Mouse (Mus musculus): ENCODE data around the gene Pth1r.

Pth1r gene

GRCm38 (mm10) chr9:110746961-110747360, at the start of gene Pth1r:
Gene Pth1r, minus strand, starts transcription at chr9:110747145.
- no peak for DNase-seq (ENCODE audit: low read depth, low spot score)

- no peak for DNase-seq (ENCODE audit: low read depth, low spot score)
Measured at GRCm38 (mm10) chr9:110790462-110790861, 43.5 kb upstream of the Pth1r start.

GRCm38 (mm10) chr9:110788169-110788568, 41.2 kb upstream of the Pth1r start:
- no peak for DNase-seq (ENCODE audit: low read depth, low spot score)

- no peak for DNase-seq (ENCODE audit: low read depth, low spot score)
Measured at GRCm38 (mm10) chr9:110783611-110784010, 36.7 kb upstream of the Pth1r start.

- no peak for DNase-seq (ENCODE audit: low read depth, low spot score)
Measured at GRCm38 (mm10) chr9:110781731-110782130, 34.8 kb upstream of the Pth1r start.

GRCm38 (mm10) chr9:110781256-110781721, 34.3 kb upstream of the Pth1r start:
- DNase-seq (ENCODE audit: low read depth, low spot score), result peak; percentile 86

- DNase-seq (ENCODE audit: low read depth, low spot score), result no peak
Measured at GRCm38 (mm10) chr9:110779242-110779913, 32.4 kb upstream of the Pth1r start.

GRCm38 (mm10) chr9:110778559-110778958, 31.6 kb upstream of the Pth1r start:
- DNase-seq (ENCODE audit: low read depth, low spot score), result no peak

- no peak for DNase-seq (ENCODE audit: low read depth, low spot score)
Measured at GRCm38 (mm10) chr9:110778100-110778499, 31.2 kb upstream of the Pth1r start.

GRCm38 (mm10) chr9:110775269-110776022, 28.5 kb upstream of the Pth1r start:
- DNase-seq (ENCODE audit: low read depth, low spot score), result no peak

- DNase-seq (ENCODE audit: low read depth, low spot score), result no peak
Measured at GRCm38 (mm10) chr9:110774403-110775268, 27.7 kb upstream of the Pth1r start.

- DNase-seq (ENCODE audit: low read depth, low spot score), result no peak
Measured at GRCm38 (mm10) chr9:110772336-110772735, 25.4 kb upstream of the Pth1r start.

GRCm38 (mm10) chr9:110763405-110763804, 16.5 kb upstream of the Pth1r start:
- DNase-seq (ENCODE audit: low read depth, low spot score), result no peak

- no peak for DNase-seq (ENCODE audit: low read depth, low spot score)
Measured at GRCm38 (mm10) chr9:110762763-110763162, 15.8 kb upstream of the Pth1r start.

GRCm38 (mm10) chr9:110760886-110761285, 13.9 kb upstream of the Pth1r start:
- no peak for DNase-seq (ENCODE audit: low read depth, low spot score)

GRCm38 (mm10) chr9:110759265-110759664, 12.3 kb upstream of the Pth1r start:
- DNase-seq (ENCODE audit: low read depth, low spot score), result no peak

- no peak for DNase-seq (ENCODE audit: low read depth, low spot score)
Measured at GRCm38 (mm10) chr9:110758605-110759004, 11.7 kb upstream of the Pth1r start.

GRCm38 (mm10) chr9:110757816-110758215, 10.9 kb upstream of the Pth1r start:
- DNase-seq (ENCODE audit: low read depth, low spot score), result no peak

GRCm38 (mm10) chr9:110753773-110754172, 6.8 kb upstream of the Pth1r start:
- DNase-seq (ENCODE audit: low read depth, low spot score), result no peak

- DNase-seq (ENCODE audit: low read depth, low spot score), result no peak
Measured at GRCm38 (mm10) chr9:110752917-110753435, 6.0 kb upstream of the Pth1r start.

GRCm38 (mm10) chr9:110751412-110751811, 4.5 kb upstream of the Pth1r start:
- DNase-seq (ENCODE audit: low read depth, low spot score), result no peak
